Mouse (Mus musculus) cerebellum, adult 2 months (tissue): ENCODE results near the gene Tbc1d7.

Experiments
- CTCF ChIP-seq: fragments of 200-500 bp; IDR thresholded peaks from 2 replicates; pipeline ENCODE4 v1.5.1; 2011; ENCODE audit warnings: low read depth, mild to moderate bottlenecking, control low read depth, low read length, moderate library complexity, borderline replicate concordance; ENCODE audit not compliant: insufficient read depth
- POLR2A ChIP-seq: fragments of 200-500 bp; IDR thresholded peaks from 2 replicates; pipeline ENCODE4 v1.6.1; 2011; ENCODE audit warnings: low read length, control low read depth, borderline replicate concordance; ENCODE audit not compliant: insufficient read depth

DNA sequence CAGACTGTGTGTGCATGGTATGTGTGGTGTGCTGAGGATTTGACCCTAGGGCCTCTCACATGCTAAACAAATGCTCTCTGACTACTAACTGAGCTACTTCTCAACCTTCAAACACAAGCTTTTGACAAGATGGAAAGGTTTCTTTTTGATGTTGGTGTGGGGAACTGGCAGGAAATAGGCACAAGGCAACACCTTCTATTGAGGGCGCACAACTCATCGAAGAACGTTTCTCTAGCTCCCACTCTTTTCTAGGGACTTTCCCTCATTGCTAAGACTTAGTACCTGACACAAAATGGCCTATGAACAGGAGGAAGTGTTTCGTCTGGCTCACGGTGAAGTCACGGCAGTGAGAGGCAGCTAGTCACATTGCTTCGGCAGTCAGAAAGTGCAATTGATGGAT, 6.0 kb upstream of the Tbc1d7 start:
- no peak for TF ChIP-seq POLR2A
- no peak for TF ChIP-seq CTCF
